Mouse (Mus musculus) stomach, postnatal 0 days (tissue): ENCODE results near the gene Il4ra.

Experiments
- CTCF ChIP-seq: IDR thresholded peaks from 2 replicates; pipeline ENCODE4 v1.5.1; 2016; ENCODE audit warnings: antibody characterized with exemption, low read depth, mild to moderate bottlenecking, moderate library complexity
- EP300 ChIP-seq: optimal IDR thresholded peaks from 2 replicates; pipeline ENCODE3; 2016; ENCODE audit warnings: antibody characterized with exemption

DNA sequence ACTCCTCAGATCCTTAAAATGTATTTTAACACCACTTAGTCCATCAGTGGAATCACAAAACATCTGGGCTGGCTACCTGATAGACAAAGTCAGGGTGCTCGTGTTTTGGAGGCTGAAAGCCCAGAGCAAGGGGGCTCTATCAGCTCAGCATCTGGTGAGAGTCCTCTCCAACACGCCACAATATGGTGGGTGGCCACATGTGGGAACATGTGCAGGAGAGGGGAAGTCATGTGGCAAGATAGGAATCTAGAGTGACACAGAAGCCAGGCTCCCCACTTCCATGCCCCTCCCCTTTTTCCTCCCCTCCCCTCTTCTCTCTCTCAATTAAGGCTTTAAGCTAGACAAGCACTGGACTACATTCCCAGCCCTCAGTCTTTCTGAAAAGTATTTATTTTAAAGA lies 40.1 kb upstream of the Il4ra start:
- TF ChIP-seq CTCF (no peak), EP300 (no peak)
